Mouse (Mus musculus) spleen, adult 2 months (tissue): ENCODE results near the gene Ptprf. TPM values are rescaled to one million over a fixed set of nuclear protein-coding genes. Genes with fewer than 3 reads are reported as not detected.

ENCODE experiments used
- DNase-seq, 2 experiments: peaks; one replicate each; pipeline versions ENCODE4 v3.0.0 to v3.0.0-alpha.2; 2012 to 2021; ENCODE audit warnings: low spot score in 2 of 2, low read depth in 1 of 2
- H3K27ac ChIP-seq: fragments of 200-500 bp; 2 replicates; pipeline ENCODE4 v1.5.1; 2012; ENCODE audit warnings: low read length, inconsistent platforms; ENCODE audit not compliant: insufficient read depth
- H3K27me3 ChIP-seq: fragments of 200-500 bp; 2 replicates; pipeline ENCODE4 v1.6.1; 2012; ENCODE audit warnings: mild to moderate bottlenecking, moderate library complexity, low read length, inconsistent platforms; ENCODE audit not compliant: control insufficient read depth, insufficient read depth
- H3K36me3 ChIP-seq: fragments of 200-500 bp; 2 replicates; pipeline ENCODE4 v1.6.1; 2012; ENCODE audit warnings: mild to moderate bottlenecking, low read length, inconsistent platforms; ENCODE audit not compliant: control insufficient read depth, insufficient read depth
- H3K4me1 ChIP-seq: fragments of 200-500 bp; 2 replicates; pipeline ENCODE4 v1.6.1; 2011; ENCODE audit warnings: inconsistent platforms; ENCODE audit not compliant: control insufficient read depth, insufficient read depth, insufficient read length
- H3K4me3 ChIP-seq: fragments of 200-500 bp; 2 replicates; pipeline ENCODE4 v1.5.1; 2011; ENCODE audit warnings: mild to moderate bottlenecking, inconsistent platforms; ENCODE audit not compliant: insufficient read depth, insufficient read length; ENCODE audit errors: extremely low read depth
- CTCF ChIP-seq: fragments of 200-500 bp; IDR thresholded peaks from 2 replicates; pipeline ENCODE4 v1.5.1; 2011; ENCODE audit warnings: mild to moderate bottlenecking, inconsistent platforms; ENCODE audit not compliant: insufficient read depth, insufficient read length, insufficient replicate concordance; ENCODE audit errors: extremely low read depth
- POLR2A ChIP-seq: fragments of 200-500 bp; IDR thresholded peaks from 2 replicates; pipeline ENCODE4 v1.6.1; 2011; ENCODE audit warnings: low read depth, low read length, inconsistent platforms
- WGBS: fragments of 180-500 bp; shearing (Covaris S2); methylation state at CpG from one replicate; pipeline ENCODE4 v1.1.7; 2018; 5-methylcytosine and 5-hydroxymethylcytosine counted together
- polyA plus RNA-seq: library from polyadenylated mRNA; depleted of rRNA; stranded (reverse); fragments of >200 nt; gene quantifications from 2 replicates; pipeline ENCODE4 v1.2.3, GENCODE M21; 2012

The Ptprf gene
- polyA plus RNA-seq, 1 experiment = 10.1 TPM

- Histone ChIP-seq H3K4me1 (no peaks in the 10 kb centered on the region), H3K36me3 (no peaks in the 10 kb centered on the region), H3K27me3 (no peaks in the 10 kb centered on the region), H3K4me3 (no peak overlapping the region), H3K27ac (no peak overlapping the region)
- no peak for DNase-seq
- TF ChIP-seq CTCF (no peak), POLR2A (no peak)
- WGBS = 72% methylated on average over 11 of the region's 11 CpGs
These were observed 56.4 kb downstream of the Ptprf start for GRCm38 (mm10) chr4:118234711-118235388.

GRCm38 (mm10) chr4:118233886-118234285 is 57.3 kb downstream of the Ptprf start:
- no peaks in the 10 kb centered on the region for H3K27me3 ChIP-seq

GRCm38 (mm10) chr4:118231861-118232260 is 59.3 kb downstream of the Ptprf start:
- Histone ChIP-seq H3K4me3 (no peak overlapping the region), H3K27ac (no peak overlapping the region), H3K27me3 (no peaks in the 10 kb centered on the region), H3K36me3 (no peaks in the 10 kb centered on the region), H3K4me1 (no peaks in the 10 kb centered on the region)
- DNase-seq = no peak
- TF ChIP-seq CTCF (no peak), POLR2A (no peak)
- 86% methylated on average over 6 of the region's 6 CpGs for WGBS

More at GRCm38 (mm10) chr4:118233886-118234285, 57.3 kb downstream of the Ptprf start:
- Histone ChIP-seq H3K27ac (no peak overlapping the region), H3K4me1 (no peaks in the 10 kb centered on the region), H3K4me3 (no peak overlapping the region), H3K36me3 (no peaks in the 10 kb centered on the region)
- 94% methylated on average over 2 of the region's 2 CpGs for WGBS
- TF ChIP-seq CTCF = no peak
- TF ChIP-seq POLR2A = no peak
- no peak for DNase-seq

- 72% methylated on average over 6 of the region's 6 CpGs for WGBS
- H3K27ac ChIP-seq = no peak overlapping the region
- no peak for TF ChIP-seq POLR2A
- no peak for TF ChIP-seq CTCF
These were observed 62.0 kb downstream of the Ptprf start for GRCm38 (mm10) chr4:118229035-118229770.

GRCm38 (mm10) chr4:118227398-118227797 is 63.8 kb downstream of the Ptprf start:
- no peak overlapping the region for H3K27ac ChIP-seq
- no peaks in the 10 kb centered on the region for H3K36me3 ChIP-seq
- no peak overlapping the region for H3K4me3 ChIP-seq
- no peaks in the 10 kb centered on the region for H3K4me1 ChIP-seq
- DNase-seq = no peak
- no peaks in the 10 kb centered on the region for H3K27me3 ChIP-seq
- TF ChIP-seq POLR2A (no peak), CTCF (no peak)
- WGBS = 85% methylated on average over 12 of the region's 12 CpGs

More at GRCm38 (mm10) chr4:118229035-118229770, 62.0 kb downstream of the Ptprf start:
- no peak overlapping the region for H3K4me3 ChIP-seq
- no peaks in the 10 kb centered on the region for H3K27me3 ChIP-seq
- H3K36me3 ChIP-seq = no peaks in the 10 kb centered on the region
- no peak for DNase-seq
- H3K4me1 ChIP-seq = no peaks in the 10 kb centered on the region

- Histone ChIP-seq H3K4me3 (no peak overlapping the region), H3K36me3 (no peaks in the 10 kb centered on the region), H3K27ac (no peak overlapping the region), H3K4me1 (no peaks in the 10 kb centered on the region), H3K27me3 (no peaks in the 10 kb centered on the region)
- TF ChIP-seq POLR2A = no peak
- no peak for TF ChIP-seq CTCF
- no peak for DNase-seq
- WGBS = 54% methylated on average over 7 of the region's 7 CpGs
These were observed 69.9 kb downstream of the Ptprf start for GRCm38 (mm10) chr4:118221261-118221660.

- Histone ChIP-seq H3K27ac (no peak overlapping the region), H3K36me3 (no peaks in the 10 kb centered on the region), H3K4me1 (no peaks in the 10 kb centered on the region), H3K27me3 (no peaks in the 10 kb centered on the region), H3K4me3 (no peak overlapping the region)
- WGBS = 86% methylated on average over 9 of the region's 9 CpGs
- no peak for TF ChIP-seq CTCF
- TF ChIP-seq POLR2A = no peak
- no peak for DNase-seq
These were observed 70.4 kb downstream of the Ptprf start for GRCm38 (mm10) chr4:118220756-118221155.
